Mouse (Mus musculus) thymus, postnatal 36 days (tissue): ENCODE results near the gene Osbpl2.
A peak's percentile ranks its signal among the peaks of the same experiment; 100 is the strongest.

Experiments
- DNase-seq, 2 experiments: peaks; one replicate each; pipeline ENCODE4 v3.0.0; 2022; ENCODE audit warnings: mixed read lengths in 2 of 2

Gene Osbpl2

DNA sequence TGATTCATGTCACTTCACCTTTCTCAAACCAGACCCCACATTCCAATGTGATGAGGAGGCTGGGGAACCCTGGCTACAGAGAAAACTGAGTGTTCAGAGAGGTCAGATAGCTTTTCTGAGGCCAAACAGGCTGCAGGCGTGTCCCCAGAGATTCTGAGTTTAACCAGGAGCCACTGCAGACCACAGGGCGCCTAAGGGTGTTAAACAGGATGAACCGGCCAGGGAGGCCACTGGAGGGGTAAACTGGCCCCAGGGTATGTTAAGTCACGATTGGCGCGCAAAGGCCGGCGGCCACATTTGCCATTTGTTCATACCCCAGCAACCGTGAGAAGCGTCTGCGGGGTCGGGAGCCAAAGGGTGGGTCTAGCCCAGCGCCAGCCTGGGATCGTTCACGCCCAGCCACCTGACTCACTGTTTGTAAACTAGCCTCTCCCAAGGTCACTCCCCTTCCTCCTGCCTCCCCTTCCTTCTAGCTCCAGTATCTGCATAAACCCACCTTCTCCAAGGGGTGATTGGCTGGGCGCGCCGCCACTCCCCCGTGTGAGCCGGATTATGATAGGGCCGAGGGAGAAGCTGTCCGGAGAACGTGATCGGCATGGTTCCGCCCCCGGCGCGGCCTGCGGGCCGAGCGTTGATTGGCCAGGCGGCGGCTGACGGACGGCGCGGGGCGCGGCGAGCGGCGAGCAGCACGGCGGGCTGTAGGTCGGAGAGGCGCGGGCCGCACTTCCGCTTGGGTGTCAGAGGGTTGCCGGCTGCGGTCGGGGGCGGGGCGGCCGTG is at the start of gene Osbpl2:
Gene Osbpl2, plus strand, starts transcription at position 646 of the 778 bp plus-strand sequence.
- peak; percentile 98 to 99 for DNase-seq

DNA sequence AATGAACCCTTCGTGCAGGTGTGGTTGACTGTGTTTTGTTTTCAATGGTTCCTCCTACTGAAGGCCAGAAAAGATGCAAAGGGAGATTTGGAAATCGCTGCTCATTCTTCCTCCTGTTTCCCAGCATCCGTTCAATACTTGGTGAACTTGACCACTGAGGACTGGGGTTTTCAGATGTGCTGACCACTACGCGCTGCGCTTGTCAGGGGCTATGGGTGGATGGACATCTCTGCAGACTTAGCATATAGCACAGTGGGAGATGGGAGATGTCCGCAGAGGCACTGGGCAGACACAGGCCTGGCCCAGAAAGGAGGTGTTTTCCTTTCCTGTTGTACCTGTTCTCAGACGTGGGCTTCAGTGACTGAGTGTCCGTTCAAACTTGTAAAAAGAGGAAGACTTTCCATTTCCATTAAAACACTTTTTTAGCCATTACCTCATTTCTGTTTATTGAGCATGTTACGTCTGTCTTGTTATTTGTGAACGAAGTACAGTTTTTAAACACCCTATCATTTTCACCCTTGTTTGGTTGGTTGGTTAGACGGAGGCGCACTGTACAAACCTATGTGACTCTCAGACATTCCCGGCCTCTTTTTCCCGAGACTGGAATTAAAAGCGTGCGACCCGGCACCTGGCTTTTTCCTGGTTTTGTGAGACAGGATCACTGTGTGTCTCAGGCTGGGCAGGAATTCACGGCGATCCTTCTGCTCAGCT is 49.2 kb upstream of the Osbpl2 start:
- no peak for DNase-seq

DNA sequence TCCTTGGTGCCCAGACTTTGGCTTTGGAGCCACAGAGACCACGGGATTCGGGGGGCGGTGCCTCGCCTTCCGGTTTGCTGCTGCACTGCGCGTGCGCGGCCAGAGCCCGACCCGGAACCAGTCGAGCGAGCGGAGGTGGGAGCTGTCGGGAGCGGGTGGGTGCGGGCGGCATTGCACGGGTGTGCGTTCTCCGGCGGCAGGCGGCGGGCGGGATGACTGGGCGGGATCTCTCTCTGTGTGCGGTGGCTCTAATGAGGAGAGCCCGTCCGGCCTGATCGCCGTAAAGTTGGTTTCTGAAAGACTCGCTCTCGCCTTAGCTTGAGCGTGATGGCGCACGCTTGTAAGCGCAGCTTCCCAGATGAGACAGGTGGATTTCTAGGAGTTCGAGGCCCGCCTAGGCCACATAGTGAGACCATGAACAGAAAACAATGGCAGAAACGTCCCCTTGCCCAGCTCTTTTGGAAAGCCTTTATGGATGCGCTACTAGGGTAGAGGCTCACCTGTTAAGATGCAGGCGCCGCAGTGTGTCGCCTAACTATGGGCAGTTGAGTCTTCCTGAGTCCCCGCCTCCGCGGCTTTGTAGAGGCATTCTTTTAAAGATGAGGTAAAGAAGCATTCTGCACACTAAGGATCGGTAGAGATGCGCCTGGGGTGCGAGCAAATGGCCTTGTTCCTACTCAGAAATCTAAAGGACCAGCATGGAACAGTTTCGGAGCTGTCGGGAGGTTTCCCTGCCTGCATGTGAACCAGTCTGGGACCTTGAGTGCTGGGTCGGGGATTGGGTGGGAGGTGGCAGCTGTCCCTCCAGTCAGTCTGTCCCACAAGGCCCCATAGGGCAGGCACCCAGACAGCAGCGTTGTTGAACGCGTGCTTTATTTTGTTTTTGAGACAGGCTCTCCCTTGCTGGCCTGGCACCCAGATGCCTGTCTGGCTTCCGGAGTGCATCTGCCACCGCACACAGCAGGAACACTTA is 48.3 kb upstream of the Osbpl2 start, which contains the start of gene Mtg2:
Gene Mtg2, plus strand, starts transcription at position 108 of the 973 bp plus-strand sequence.
- peak; percentile 93 for DNase-seq

DNA sequence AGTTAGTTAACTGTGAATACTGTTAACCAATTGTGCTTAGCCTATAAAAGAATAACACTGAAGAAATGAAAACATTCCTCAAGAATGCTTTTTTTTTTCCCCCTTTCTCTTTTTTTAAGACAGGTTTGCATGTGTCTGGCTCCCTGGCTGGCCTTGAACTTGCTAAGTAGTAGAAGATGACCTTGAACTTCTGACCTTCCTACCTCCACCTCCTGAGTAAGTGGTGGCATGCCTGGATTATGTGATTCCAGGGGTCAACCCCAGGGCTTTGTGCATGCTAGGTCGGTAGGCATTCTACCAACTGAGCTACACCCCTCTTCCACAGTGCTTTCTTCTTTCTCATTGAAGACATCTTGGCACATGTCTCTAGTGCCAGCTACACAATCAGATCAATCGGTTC is 47.4 kb upstream of the Osbpl2 start:
- DNase-seq: no peak

DNA sequence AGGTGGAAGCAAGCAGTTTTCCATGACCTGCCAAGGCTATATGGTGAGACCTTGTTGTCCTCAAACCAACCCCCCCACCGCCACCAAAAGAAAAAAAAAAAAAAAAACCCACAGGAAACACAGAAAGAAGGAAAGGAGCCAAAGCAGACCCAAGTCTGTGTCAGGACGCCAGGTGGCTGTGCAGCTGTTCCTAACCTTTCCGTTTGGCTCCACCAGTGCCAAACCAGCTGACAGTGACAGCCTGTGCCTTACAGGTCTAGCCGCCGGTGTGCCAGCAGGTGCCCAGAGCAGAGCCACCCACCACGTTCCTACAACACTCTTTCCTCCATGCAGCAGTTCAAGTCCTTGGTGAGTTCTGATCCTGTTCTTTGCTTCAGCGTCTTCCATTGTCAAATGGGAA is 46.2 kb upstream of the Osbpl2 start:
- peak; percentile 54 to 78 for DNase-seq

DNA sequence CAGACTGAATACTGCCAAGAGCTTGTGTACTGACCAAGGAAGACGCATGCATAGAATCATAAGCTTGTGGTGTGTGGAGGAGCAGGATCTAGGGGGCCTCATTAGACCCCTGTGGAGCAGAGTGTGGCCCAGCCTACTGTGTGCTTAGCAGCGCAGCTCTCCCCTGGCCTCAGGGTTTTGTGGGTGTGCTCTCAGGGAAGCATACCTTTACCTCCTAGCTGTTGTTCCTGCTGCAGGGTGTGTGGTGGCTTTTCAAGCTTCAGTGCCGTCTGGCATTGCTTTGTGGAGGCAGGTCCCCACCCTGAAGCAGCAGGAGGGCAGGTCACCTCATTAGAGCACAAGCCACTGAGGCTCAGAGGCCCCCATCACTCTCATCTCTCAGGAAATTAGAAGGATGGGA is 41.5 kb upstream of the Osbpl2 start:
- DNase-seq: no peak

DNA sequence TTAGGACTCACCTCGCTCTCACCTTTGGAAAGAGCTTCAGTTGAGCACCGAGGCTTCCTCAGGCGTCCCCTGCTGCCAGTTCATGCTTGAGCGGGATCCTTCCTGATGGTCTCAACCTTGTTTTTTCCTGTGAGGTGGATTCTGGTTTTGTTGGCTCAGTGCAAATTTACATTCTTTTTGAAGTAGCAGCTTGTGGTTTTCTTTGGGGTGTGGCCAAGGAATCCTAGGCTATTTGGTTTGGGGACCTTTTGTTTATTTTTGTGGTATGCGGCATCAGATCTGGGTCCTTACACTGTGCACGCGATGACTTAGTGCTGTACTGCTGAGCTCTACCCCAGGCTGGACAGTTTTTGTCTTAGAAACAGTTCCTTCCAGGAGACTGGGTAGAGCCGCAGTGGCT is 38.4 kb upstream of the Osbpl2 start:
- no peak for DNase-seq

DNA sequence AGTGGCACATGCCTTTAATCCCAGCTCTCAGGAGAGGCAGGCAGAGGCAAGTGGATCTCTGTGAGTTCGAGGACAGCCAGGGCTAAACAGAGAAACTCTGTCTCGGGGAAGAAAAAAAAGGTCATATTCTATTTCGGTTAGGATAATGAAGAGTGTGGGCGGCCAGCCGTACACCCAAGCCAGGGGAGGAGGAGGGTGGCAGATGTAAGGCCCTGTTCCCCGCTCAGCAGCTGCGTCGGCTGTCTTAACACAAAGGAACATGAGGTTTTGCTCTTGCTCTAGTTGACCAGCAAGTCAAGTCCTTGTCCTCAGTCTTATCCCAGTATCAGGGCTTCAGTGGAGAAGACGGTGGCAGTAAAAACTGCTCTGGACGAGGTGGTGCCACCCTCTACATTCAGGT is 36.0 kb upstream of the Osbpl2 start:
- no peak for DNase-seq

DNA sequence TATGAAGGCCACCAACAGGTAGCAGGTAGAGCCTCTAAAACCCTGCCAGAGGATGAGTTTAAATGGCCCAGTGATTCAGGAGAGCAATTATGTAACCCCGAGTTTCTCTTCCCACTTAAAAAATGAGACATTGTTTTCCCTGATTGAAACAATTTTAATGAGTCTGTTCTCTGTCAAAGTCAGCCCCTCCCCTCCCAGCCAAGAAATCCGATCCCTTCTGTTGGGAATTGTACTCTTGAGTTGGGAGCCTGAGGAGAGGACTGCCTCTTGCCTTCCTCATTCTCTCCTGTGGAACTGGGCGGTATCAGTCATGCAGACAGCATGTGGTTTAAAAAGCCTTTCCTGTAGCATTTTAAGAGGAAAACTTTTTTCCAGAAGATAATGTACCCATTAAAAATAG is 34.5 kb upstream of the Osbpl2 start:
- DNase-seq: no peak

DNA sequence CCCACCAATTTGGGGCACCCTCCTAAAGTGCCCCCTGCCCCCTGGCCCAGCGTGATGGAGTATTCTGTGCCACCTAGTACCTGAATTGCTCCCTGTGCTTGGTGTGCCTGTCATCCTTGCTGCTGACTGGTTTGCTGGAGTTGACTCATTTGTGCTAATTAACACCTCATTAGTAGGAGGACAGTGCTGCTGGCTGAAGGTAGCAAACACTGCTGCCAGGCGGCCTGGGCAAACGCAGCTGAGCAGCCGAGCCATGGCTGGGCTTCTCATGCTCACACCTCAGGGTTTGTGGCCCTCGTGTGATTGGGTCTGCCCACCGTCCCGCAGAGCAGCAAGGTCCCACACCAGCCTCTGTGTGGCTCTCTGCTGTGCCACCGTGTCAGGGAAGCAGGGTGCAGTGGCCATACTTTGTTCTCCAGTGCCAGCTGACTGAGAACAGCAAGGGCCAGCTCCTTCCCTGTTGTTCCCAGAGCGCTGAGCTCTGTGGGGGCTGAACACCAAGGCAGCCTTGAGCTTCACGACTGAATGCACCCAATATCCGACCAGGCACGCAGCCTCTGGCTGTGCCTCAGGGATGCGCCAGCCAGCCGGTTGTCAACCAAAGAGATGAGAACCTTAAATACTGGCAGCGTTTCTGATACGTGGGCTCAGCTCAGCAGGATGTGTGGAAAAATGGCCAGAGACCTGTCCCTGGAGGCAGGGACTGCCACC is 33.0 kb upstream of the Osbpl2 start:
- no peak for DNase-seq

DNA sequence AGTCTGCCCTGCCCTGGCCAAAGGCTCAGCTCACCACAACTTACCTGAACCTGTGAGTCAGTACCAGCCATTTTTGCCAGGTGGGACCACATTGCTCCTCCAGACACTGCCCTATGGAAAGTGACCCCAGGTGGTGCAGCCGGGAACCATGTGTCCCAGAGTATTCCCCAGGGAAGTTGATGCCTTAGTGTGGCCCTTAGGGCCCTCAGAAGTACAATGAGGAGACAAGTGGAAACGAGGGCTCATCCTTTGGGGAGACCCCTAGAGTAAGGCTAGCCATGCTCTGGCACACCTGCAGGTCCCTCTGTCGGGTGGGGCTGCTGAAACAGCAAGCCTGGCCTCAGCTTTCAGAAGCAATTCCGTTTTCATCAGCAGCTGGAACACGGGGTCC is 32.5 kb upstream of the Osbpl2 start:
- no peak for DNase-seq

DNA sequence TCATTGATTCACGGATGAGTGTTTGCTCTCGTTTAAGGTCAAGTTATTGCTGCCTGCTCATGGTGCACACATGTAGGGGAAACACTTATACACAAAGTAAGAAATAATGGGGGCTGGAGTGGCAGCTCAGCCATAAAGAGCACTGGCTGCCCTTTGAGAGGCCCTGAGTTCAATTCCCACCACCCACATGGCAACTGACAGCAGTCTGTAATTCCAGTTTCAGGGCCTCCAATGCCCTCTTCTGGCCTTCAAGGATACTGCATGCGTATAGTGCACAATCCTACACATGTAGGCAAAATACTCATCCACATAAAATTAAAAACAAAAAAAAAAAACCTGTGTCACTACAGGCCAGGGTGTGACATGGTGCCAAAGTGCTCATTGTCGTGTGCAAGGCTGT is 31.6 kb upstream of the Osbpl2 start:
- no peak for DNase-seq

DNA sequence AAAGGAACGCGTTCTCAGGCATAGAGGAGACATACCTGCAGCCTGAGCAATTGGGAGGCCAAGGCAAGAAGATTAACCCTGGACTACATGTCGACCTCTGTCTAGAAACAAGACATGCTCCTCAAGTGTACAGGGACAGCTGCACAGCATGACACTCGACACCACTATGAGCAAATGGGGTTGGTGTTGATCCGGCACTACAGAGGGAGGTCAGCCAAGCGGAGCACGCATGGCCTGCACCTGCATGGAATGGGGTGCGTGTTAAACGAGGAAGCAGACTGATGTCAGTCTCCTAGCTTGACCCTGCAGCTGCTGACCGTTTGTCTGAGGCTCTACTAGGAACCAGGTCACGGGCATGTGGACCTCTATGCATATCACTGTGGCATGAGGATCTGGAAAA is 28.8 kb upstream of the Osbpl2 start:
- DNase-seq: no peak

DNA sequence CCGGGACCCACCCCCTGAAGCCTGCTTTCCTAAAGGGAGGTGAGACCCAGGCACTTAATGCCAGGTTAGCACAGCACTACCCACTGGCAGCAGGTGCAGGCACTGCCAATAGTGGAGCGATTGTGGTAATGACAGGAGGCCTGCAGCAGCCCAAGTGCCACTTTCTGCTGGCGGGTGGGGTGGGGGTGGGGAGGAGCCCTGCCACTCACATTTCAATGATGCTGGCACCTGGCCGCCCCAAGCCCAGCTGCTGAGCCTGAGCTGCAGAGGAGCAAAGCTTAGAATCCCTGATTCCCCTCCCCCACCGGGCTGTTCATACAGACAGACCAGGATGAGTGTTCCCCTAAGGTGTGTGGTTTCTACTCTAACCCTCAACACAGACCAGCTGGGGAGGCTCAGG is 23.4 kb upstream of the Osbpl2 start:
- peak; percentile 76 to 88 for DNase-seq

DNA sequence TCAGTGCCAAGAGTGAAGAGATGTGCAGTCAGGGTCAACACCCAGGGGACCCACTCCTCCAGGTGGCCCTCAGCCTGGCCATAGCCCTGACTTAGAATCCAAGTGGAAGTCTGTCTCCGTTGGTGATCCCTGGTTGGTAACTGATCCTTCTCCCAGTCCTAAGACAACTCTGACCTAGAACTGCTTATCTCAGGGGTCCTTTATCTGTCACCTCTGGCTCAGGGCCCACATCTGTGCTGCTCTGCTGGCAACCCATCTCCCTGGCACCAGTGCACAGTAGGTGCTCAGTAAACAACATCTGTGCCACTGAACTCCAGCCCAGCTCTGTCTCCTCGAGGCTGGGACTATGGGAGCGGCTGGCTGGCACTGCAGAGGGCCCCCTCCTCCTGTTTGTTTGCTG is 21.5 kb upstream of the Osbpl2 start:
- DNase-seq: peak; percentile 9 to 26

DNA sequence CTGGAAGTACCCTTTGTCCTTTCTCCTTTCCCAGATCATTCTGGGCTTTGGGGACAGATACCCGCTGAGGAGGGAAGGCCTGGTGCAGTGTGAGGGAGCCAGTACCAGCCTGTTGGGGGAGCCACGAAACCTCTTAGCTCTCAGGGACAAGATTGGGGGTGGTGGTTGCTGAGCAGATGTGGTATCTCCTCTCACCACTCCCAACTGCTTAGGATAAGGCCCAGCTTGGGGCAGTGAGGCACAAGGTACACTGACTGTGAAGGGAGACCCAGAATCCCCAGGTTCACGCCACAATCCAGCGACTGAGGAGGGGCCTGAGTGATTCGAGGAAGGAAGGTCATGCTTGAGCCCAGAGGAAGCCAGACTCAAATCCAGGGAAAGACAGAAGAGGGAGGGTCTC is 20.9 kb upstream of the Osbpl2 start:
- peak; percentile 12 to 24 for DNase-seq

DNA sequence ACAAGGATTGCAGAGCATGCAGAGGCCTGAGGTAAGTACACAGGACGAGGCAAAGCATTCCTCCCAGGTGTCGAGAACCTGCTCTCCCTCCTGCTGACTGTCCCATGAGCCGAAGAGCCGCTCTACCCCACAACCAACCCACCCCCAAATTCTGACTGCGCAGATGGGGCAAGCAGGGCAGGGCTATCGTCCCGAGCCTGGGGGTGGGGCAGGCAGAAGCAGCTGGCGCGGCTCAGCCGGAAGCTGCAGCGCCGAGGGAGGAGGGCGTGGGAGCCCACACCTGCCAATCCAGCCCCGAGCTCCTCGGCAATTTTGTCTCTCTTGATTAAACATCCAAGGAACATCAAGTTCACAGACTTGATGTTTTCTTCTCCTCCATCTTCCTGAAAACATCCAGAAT is 19.6 kb upstream of the Osbpl2 start:
- DNase-seq: peak; percentile 81 to 88

DNA sequence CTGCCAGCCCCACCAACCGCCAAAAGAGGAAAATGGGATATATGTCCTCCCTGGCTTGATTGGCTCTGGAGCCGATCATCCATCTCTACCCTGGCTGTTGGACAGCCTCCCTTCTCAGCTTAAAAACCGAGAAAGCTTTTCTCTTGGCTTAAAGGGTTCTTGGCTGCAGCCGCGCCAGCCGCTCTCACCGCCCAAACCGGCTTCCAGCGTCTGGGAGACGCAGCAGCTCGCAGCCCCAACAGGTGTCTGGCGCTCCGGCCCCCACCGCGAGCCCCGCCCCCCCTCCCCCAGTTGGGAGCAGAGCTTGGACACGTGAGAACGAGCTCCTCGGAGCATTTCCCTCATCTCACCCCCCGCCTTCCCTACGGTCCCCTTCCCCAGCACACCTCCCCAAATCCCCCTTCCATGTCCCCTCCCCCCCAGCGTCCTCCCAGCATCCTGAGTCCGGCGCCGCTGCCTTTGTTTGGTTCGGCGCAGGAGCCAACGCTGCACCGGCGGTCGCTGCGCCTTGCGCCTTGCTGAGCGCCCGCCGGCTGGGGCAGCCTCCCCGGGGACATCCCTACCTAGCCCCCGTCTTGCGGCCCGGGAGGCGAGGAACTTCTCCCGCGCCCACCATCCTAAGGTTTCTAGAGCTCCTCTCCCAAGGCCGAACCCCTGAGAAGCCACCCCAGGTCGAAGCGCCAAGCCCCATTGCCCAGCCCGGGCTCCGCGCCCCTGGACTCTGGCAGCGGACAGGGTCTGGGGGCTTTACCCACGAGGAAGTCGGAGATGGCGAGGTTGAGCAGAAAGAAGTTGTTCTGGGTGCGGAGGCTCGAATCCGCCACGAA is 15.7 kb upstream of the Osbpl2 start:
- peak; percentile 12 to 26 for DNase-seq

DNA sequence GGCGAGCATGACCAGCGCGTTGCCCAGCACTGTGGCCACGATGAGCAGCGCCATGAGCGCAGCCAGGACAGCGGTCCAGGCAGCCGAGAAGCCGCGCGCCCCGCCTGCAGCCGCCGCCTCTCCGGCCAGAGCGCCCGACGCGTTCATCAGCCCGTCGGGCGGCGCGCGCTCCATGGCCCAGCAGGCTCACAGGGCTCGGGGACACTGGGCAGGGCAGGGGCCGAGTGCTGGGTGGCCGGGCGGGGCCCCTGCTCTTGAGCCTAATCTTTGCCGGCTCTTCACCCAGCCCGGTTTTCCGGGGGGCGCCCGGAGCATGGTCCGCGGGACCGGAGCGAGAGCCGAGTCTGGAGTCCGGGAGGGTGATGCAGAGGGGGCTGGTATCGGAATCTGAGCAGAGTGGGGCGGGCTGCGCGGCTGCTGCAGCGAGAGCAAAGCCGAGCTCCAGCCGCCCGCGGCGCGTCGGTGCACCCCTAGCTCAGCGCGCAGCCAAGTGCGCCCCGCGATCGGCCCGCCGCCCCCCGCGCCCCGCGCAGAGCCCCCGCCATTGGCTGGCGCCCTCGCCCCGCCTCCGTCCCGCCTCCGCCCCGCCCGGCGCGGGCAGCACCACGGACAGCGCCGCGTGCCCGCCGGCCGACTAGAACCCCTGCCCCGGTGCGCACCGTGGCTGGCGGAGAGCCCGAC is 15.0 kb upstream of the Osbpl2 start, which contains the start of gene Hrh3:
Gene Hrh3, minus strand, starts transcription at position 511 of the 681 bp plus-strand sequence.
- peak; percentile 88 to 89 for DNase-seq

DNA sequence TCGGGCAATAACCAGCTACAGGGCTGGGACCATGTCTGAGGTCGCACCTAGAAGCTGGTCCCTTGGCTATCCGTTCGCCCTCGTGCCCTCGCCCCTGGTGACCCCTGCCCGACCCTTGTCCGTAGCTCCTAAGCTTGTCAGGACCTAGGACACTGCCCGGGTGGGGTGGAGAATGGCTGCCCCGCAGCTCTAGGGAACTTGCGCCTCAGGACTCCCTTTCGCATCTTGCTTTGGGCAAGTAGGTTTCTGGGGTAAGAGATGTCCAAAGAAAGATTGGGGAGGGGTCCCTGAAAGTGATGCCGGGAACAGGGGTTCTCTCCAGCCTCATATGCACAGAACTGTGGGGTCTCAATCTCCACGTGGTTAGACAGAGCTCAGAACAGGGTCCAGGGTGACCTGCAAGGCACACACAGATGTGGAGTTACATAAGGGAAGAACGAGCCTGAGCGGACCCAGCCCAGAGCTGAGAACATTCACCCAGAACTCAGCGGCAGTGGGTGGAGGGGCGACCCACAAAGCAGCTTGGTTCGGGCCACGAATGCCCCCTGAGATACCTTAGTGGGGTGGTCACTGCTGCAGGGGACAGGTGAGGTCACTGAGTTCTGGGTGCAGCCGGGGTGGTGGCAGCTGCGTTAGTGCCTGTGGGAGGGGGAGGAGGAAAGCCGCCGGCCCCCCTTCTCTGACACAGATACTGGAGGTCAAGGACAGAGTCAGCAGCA is 14.3 kb upstream of the Osbpl2 start:
- DNase-seq: no peak
